Mouse (Mus musculus) megakaryocyte-erythroid progenitor cell, adult 5-6 weeks (primary cell): ENCODE results near the gene Olfr2. TPM values are rescaled to one million over a fixed set of nuclear protein-coding genes. Genes with fewer than 3 reads are reported as not detected.
A peak's percentile ranks its signal among the peaks of the same experiment; 100 is the strongest.
"Not testable (repeated sequence)": the region's sequence is repeated elsewhere in the genome, so short reads cannot be mapped to it uniquely, and the experiment has no call there.

Experiments used
- ATAC-seq: replicated peaks from 2 replicates; pipeline ENCODE4 v1.8.0; 2016; ENCODE audit warnings: mild to moderate bottlenecking, inconsistent platforms; ENCODE audit not compliant: severe bottlenecking, poor library complexity, low FRiP score, low TSS enrichment
- total RNA-seq, 2 experiments: library from RNA; stranded (forward) in 1 of 2; stranded (reverse) in 1 of 2; fragments of 200-1000, 215-1000 nt in 1 of 2; fragments of >200 nt in 1 of 2; fragmentation: Nextera tagmentation in 1 of 2; gene quantifications; 2 replicates each; pipeline ENCODE4 v1.2.3; 2014 to 2017

Olfr2 gene
- total RNA-seq (2014; fragmentation: Nextera tagmentation) (0.07 TPM in 1 of 2 replicates, not detected in the other), total RNA-seq (2017) (not detected in 2 replicates)

- ATAC-seq: no peak
These were observed at the start of gene Olfr2 for GRCm38 (mm10) chr7:107005972-107006371. Olfr2 (minus strand) TSS chr7:107006072.

DNA sequence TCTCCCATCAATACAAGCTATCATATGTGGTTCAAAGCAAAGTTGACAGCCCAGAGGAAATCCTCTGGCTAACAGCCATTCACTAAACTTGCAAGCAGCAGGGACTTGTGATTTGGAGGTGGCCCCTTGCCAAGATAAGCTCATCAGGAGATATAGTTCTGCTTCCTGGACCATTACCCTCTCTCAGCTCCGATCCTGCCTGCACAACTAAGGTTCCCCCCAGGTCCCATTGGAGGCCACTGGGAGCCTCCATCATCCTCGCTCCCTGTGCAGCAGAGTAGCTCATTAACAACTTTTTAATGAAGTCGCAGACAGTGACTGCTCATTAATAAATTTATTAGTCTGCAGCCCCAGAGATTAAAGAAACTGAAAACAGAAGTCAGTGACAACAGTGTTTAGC lies 41.7 kb upstream of the Olfr2 start:
- no peak for ATAC-seq

DNA sequence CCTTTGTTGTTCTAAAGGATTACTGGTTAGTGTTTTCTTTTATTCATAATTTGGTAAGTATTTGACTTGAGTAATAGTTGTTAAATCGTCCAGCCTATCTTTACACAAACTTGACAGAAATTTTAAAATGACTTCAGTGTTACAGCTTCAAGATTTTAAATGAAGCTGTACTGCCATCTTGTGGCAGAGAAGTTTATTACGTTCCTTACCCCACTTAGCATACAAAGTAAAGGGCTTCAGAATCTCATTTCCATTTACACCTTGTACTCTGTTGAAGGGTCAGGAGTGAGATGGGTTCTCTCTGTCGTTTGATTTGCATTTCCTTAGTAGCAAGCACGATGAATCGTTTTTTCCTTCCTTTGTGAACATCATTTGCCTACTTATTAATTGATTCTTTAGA lies 40.0 kb upstream of the Olfr2 start:
- ATAC-seq: peak; percentile 93

DNA sequence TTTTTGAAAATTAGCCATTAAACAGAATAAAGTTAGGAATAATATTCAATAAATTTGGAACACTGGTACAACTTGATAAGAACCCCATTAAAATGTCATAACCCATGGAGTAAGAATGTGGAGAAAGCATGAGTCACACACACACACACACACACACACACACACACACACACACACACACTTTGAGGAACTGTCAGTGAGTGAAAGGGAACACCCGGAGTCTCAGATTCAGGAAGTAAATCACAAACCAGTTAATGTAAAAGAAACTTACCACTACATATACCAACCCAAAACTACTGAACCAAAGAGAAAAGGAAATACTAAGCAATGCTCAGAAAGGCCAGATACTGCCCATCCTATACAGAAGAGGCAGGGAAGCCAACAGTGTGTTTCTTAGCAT lies 38.5 kb upstream of the Olfr2 start:
- no peak for ATAC-seq

DNA sequence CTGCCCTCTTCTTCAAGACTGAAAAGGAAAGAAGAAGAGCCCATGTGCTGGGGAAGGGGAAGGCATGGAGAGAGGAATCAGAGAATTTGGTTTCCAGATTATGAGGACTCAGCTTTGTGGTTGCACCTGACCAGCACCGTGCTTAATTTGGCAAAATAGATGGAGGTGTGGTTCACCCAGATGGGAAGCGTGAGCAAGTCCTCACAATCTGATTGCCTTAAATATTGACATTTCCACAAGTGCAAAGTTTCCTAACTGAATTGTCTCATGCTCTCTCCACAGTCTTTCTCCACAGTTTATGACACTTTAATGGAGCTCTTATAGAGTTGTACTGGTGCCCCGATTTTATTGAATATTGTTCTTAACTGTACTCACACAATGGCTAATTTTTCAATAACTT lies 37.3 kb upstream of the Olfr2 start:
- ATAC-seq: no peak

DNA sequence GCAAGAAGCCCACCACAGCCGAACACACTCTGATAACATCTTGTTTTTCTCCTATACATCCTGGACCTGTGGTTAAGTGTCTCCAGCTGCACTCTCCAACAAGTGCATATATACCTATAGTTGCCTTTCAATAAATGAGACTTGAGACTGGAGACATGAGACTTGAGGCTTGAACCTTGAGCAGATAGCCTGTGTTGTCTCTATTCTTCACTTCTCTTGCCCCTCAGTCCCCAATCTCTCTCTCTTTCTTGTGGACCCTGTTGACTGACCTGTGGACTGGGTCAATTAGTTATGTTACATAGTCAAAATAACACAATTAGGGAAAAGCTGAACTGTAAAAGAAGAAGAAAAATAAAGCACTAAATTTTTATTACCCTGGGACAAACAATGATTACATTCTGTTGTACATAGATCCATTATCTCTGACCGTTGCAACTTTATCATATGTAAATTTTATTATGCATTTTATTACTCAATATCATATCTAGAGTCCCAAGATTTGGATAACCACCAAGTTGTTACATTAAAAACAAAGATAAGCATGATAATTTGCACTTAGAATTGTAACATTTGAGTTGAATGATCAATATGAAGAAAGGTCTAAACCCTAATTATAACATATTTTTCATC lies 34.2 kb upstream of the Olfr2 start:
- ATAC-seq: no peak

- no peak for ATAC-seq
These were observed 25.0 kb upstream of the Olfr2 start, which contains the start of gene Olfr713 for GRCm38 (mm10) chr7:107030874-107031273. Olfr713 (plus strand) TSS chr7:107031174.

DNA sequence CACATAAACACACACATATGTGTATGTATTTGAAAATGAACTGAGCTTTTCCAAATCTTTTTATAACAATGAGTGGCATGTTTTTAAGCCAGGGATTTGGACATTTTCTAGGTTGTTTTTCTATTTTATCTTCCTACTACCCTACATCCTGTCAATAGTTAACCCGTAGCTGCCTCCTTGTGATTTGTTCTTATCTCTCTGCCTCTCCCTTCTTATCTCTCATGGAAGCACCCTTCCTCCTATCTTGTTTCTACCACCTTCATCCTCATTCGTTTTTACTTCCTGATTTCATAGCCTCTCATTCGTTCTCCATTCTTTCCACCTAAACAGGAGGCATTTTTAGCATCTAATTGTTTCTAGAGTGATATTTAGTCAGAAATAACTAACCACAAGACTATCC lies 1.7 kb downstream of the Olfr2 start:
- peak; percentile 57; the same call in 1 of the 2 replicates for ATAC-seq

DNA sequence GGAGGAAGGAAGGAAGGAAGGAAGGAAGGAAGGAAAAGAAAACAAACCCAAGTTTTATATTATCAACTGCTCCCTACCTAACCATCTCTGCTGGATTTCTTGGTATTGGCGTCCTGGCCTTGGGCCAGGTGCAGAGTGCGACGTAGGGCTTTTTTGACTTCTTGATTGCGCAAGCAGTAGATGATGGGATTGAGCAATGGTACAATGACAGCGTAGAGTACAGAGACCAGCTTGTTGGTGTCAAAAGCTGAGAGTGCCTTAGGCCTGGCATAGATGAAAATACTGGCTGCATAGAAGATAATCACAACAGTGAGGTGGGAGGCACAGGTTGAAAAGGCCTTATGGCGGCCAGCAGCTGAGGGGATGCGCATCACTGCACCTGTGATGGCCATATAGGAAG lies 5.1 kb downstream of the Olfr2 start:
- ATAC-seq: no peak

- ATAC-seq: no peak
These were observed 20.6 kb downstream of the Olfr2 start for GRCm38 (mm10) chr7:106985236-106985635.

DNA sequence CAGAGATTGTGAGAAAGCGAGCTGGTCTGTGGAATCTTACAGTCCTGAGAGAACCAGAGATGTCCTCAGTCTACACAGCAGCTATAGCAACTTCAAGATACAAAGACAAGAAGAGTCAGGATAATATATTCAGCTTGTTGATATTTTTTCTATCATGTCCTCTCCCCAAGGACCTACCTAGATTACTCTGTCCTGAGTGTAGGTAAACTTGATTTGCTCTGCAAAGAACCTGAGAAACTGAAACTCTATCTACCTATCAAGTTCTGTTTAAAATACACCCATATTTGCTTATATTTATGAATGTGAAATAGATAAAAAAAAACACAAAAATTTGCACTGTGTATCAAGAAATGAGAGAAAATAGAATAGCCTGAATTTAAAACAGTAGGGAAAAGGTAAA lies 30.5 kb downstream of the Olfr2 start, which contains the start of gene Olfr711:
Olfr711 (minus strand) TSS at position 101 of the 400 bp plus-strand sequence.
- no peak for ATAC-seq

GRCm38 (mm10) chr7:106967503-106967902 lies 38.4 kb downstream of the Olfr2 start:
- ATAC-seq: not testable (repeated sequence)

- ATAC-seq: no peak
These were observed 42.0 kb downstream of the Olfr2 start, which contains the start of gene Olfr6 for GRCm38 (mm10) chr7:106963837-106964236. Olfr6 (minus strand) TSS chr7:106963937.

GRCm38 (mm10) chr7:106948212-106948611 lies 57.7 kb downstream of the Olfr2 start, which contains the start of gene Olfr710:
Olfr710 (minus strand) TSS chr7:106948312.
- ATAC-seq: no peak

Other genes with a start within 250 kb of the Olfr2 start
- gene Olfr699, start 212.9 kb downstream of the Olfr2 start, total RNA-seq (2014; fragmentation: Nextera tagmentation): not detected in 2 replicates
- not detected in 2 replicates for gene Olfr699, start 212.9 kb downstream of the Olfr2 start, total RNA-seq (2017)
- not detected in 2 replicates for gene Olfr700, start 197.2 kb downstream of the Olfr2 start, total RNA-seq (2014; fragmentation: Nextera tagmentation)
- not detected in 2 replicates for gene Olfr700, start 197.2 kb downstream of the Olfr2 start, total RNA-seq (2017)
- not detected in 2 replicates for gene Olfr701, start 191.9 kb downstream of the Olfr2 start, total RNA-seq (2014; fragmentation: Nextera tagmentation)
- not detected in 2 replicates for gene Olfr701, start 191.9 kb downstream of the Olfr2 start, total RNA-seq (2017)
- not detected in 2 replicates for gene Olfr702, start 172.2 kb downstream of the Olfr2 start, total RNA-seq (2014; fragmentation: Nextera tagmentation)
- gene Olfr702, start 172.2 kb downstream of the Olfr2 start, total RNA-seq (2017): not detected in 2 replicates
- gene Olfr703, start 162.7 kb downstream of the Olfr2 start, total RNA-seq (2014; fragmentation: Nextera tagmentation): not detected in 2 replicates
- not detected in 2 replicates for gene Olfr703, start 162.7 kb downstream of the Olfr2 start, total RNA-seq (2017)
- not detected in 2 replicates for gene Olfr704, start 142.9 kb downstream of the Olfr2 start, total RNA-seq (2014; fragmentation: Nextera tagmentation)
- gene Olfr704, start 142.9 kb downstream of the Olfr2 start, total RNA-seq (2017): not detected in 2 replicates
- gene Olfr705, start 129.2 kb downstream of the Olfr2 start, total RNA-seq (2014; fragmentation: Nextera tagmentation): not detected in 2 replicates
- not detected in 2 replicates for gene Olfr705, start 129.2 kb downstream of the Olfr2 start, total RNA-seq (2017)
- gene Olfr706, start 117.9 kb downstream of the Olfr2 start, total RNA-seq (2014; fragmentation: Nextera tagmentation): not detected in 2 replicates
- not detected in 2 replicates for gene Olfr706, start 117.9 kb downstream of the Olfr2 start, total RNA-seq (2017)
- not detected in 2 replicates for gene Olfr707, start 104.8 kb downstream of the Olfr2 start, total RNA-seq (2014; fragmentation: Nextera tagmentation)
- gene Olfr707, start 104.8 kb downstream of the Olfr2 start, total RNA-seq (2017): not detected in 2 replicates
- not detected in 2 replicates for gene Olfr1532-ps1, start 98.1 kb downstream of the Olfr2 start, total RNA-seq (2014; fragmentation: Nextera tagmentation)
- not detected in 2 replicates for gene Olfr1532-ps1, start 98.1 kb downstream of the Olfr2 start, total RNA-seq (2017)
- gene Olfr709-ps1, start 73.9 kb downstream of the Olfr2 start, total RNA-seq (2014; fragmentation: Nextera tagmentation): not detected in 2 replicates
- gene Olfr709-ps1, start 73.9 kb downstream of the Olfr2 start, total RNA-seq (2017): not detected in 2 replicates
- not detected in 2 replicates for gene Olfr710, start 57.8 kb downstream of the Olfr2 start, total RNA-seq (2014; fragmentation: Nextera tagmentation)
- gene Olfr710, start 57.8 kb downstream of the Olfr2 start, total RNA-seq (2017): not detected in 2 replicates
- not detected in 2 replicates for gene Olfr6, start 42.1 kb downstream of the Olfr2 start, total RNA-seq (2014; fragmentation: Nextera tagmentation)
- gene Olfr6, start 42.1 kb downstream of the Olfr2 start, total RNA-seq (2017): not detected in 2 replicates
- gene Olfr711, start 30.6 kb downstream of the Olfr2 start, total RNA-seq (2014; fragmentation: Nextera tagmentation): not detected in 2 replicates
- not detected in 2 replicates for gene Olfr711, start 30.6 kb downstream of the Olfr2 start, total RNA-seq (2017)
- gene Olfr713, start 25.1 kb upstream of the Olfr2 start, total RNA-seq (2014; fragmentation: Nextera tagmentation): not detected in 2 replicates
- gene Olfr713, start 25.1 kb upstream of the Olfr2 start, total RNA-seq (2017): not detected in 2 replicates
- not detected in 2 replicates for gene Olfr714, start 64.9 kb upstream of the Olfr2 start, total RNA-seq (2014; fragmentation: Nextera tagmentation)
- gene Olfr714, start 64.9 kb upstream of the Olfr2 start, total RNA-seq (2017): not detected in 2 replicates
- not detected in 2 replicates for gene Olfr17, start 87.1 kb upstream of the Olfr2 start, total RNA-seq (2014; fragmentation: Nextera tagmentation)
- gene Olfr17, start 87.1 kb upstream of the Olfr2 start, total RNA-seq (2017): not detected in 2 replicates
- gene Olfr715b, start 104.3 kb upstream of the Olfr2 start, total RNA-seq (2014; fragmentation: Nextera tagmentation): not detected in 2 replicates
- gene Olfr715b, start 104.3 kb upstream of the Olfr2 start, total RNA-seq (2017): not detected in 2 replicates
- gene Olfr715, start 125.0 kb upstream of the Olfr2 start, total RNA-seq (2014; fragmentation: Nextera tagmentation): not detected in 2 replicates
- not detected in 2 replicates for gene Olfr715, start 125.0 kb upstream of the Olfr2 start, total RNA-seq (2017)
- not detected in 2 replicates for gene Olfr716, start 132.3 kb upstream of the Olfr2 start, total RNA-seq (2014; fragmentation: Nextera tagmentation)
- gene Olfr716, start 132.3 kb upstream of the Olfr2 start, total RNA-seq (2017): not detected in 2 replicates
- gene Nlrp14, start 160.9 kb upstream of the Olfr2 start, total RNA-seq (2014; fragmentation: Nextera tagmentation): not detected in 2 replicates
- gene Nlrp14, start 160.9 kb upstream of the Olfr2 start, total RNA-seq (2017): not detected in 2 replicates
- gene Rbmxl2, start 203.4 kb upstream of the Olfr2 start, total RNA-seq (2014; fragmentation: Nextera tagmentation): not detected in 2 replicates
- gene Rbmxl2, start 203.4 kb upstream of the Olfr2 start, total RNA-seq (2017): not detected in 2 replicates